Mouse (Mus musculus) spleen, adult 2 months (tissue): ENCODE data around the gene Speer4e.
"Not testable (repeated sequence)": the region's sequence is repeated elsewhere in the genome, so short reads cannot be mapped to it uniquely, and the experiment has no call there.

Source experiments
- CTCF ChIP-seq: fragments of 200-500 bp; IDR thresholded peaks from 2 replicates; pipeline ENCODE4 v1.5.1; 2011; ENCODE audit warnings: mild to moderate bottlenecking, inconsistent platforms; ENCODE audit not compliant: insufficient read depth, insufficient read length, insufficient replicate concordance; ENCODE audit errors: extremely low read depth
- POLR2A ChIP-seq: fragments of 200-500 bp; IDR thresholded peaks from 2 replicates; pipeline ENCODE4 v1.6.1; 2011; ENCODE audit warnings: low read depth, low read length, inconsistent platforms

DNA sequence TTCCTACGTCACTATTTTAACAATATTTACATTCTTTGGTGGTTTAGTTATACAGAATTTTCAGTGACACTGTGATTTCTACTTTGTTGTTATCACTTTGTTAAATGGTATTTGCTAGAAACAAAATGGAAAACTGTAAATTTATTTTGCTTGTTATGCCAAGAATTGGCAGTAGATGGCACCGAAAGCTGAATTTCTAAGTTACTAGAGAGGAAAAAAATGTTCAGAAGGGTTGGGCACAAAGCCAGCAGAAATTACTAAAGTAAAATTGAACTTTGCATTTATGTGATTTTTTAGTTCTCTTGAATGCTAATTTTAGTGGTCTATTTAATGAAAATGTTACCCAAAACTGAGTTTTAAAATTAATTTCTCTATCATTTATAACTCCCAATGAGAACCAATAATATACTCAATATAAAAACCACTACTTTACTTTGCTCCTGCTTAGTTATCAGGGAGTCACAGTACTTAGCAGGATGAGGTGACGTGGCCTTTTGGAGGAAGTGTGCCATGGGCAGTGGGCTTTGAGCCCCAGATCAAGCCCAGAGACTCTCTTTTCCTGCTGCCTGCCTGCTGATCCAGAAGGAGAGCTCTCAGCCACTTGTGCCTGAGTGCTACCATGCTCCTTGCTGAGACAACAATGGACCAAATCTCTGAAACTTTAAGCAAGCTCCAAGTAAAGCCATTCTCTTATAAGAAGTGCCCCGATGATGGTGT, 9.4 kb upstream of the Speer4e start:
- TF ChIP-seq CTCF, POLR2A: not testable (repeated sequence)
